Mouse (Mus musculus): Measurements from ENCODE around the gene Rpain. TPM values are rescaled to one million over a fixed set of nuclear protein-coding genes. Genes with fewer than 3 reads are reported as not detected.

Rpain gene
- polyA plus RNA-seq (2015; fragmentation: Nextera tagmentation; extraction: Ambion mirVana): 75.4 and 81.1 TPM in 2 replicates

DNA sequence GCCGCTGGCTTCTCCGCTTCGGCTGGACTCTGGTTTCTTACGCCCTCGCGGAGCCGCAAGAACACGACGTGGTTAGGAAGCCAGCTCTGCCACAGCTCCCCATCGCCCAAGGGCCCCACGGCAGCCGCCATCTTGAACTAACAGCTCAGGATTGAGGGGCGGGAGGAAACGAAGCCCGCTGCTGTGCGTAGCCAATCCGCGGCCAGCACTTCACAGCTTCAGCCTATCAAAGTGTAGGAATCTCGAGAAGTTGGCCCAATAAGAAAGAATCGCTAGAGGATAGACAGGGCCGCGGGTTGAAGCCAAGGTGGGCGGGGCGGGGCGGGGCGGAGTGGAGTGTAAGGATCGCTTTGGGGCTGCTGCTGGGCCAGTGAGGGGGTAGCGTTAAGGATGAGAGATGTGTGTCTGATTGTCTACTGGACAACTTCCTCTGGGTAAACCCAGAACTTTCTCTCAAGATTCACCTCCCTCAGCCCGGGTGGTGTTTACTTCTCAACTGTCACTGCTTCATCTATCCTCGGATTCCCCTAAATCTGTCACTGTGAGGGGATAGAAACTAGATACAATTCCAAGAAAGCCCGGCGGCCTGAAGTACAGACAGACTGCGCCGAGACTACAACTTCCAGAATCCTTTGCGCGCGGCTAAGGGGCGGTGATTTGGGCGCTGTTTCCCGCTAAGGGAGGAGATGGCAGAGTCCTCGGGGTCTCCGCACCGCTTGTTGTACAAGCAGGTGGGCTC is at the start of gene Rpain, which contains the start of gene Nup88:
Gene Rpain (plus strand): TSS at position 393 of the 739 bp plus-strand sequence.
Gene Nup88 (minus strand): TSS at position 153 of the 739 bp plus-strand sequence.
- ATAC-seq (ENCODE audit: low read depth): peak; percentile 92
- Histone ChIP-seq H3K4me1 (ENCODE audit: control insufficient read depth, low read depth, low read length) (peaks cover 25% of the 10 kb centered on the region), H3K9ac (ENCODE audit: low read depth, low read length) (peak within 1 kb of the TSS; percentile 84), H3K27ac (ENCODE audit: low read length) (peak within 1 kb of the TSS; percentile 99), H3K36me3 (ENCODE audit: control insufficient read depth, insufficient read depth) (peaks cover 47% of the 10 kb centered on the region), H3K27me3 (ENCODE audit: control insufficient read depth, insufficient read depth, low read depth, low read length) (no peaks in the 10 kb centered on the region), H3K4me2 (ENCODE audit: low read depth, low read length) (peak within 1 kb of the TSS; percentile 92), H3K9me3 (replicated peaks; ENCODE audit: control insufficient read depth, low read length) (no peaks in the 10 kb centered on the region), H3K4me3 (ENCODE audit: low read depth, low read length) (peak within 1 kb of the TSS; percentile 77)
- under 1% methylated on average over 43 of the region's 43 CpGs for WGBS (ENCODE audit: insufficient replicate concordance)

- Histone ChIP-seq H3K9ac (ENCODE audit: low read depth, low read length) (no peak overlapping the region), H3K27ac (ENCODE audit: low read length) (no peak overlapping the region), H3K4me1 (ENCODE audit: control insufficient read depth, low read depth, low read length) (no peaks in the 10 kb centered on the region), H3K9me3 (replicated peaks; ENCODE audit: control insufficient read depth, low read length) (no peaks in the 10 kb centered on the region), H3K4me3 (ENCODE audit: low read depth, low read length) (no peak overlapping the region), H3K27me3 (ENCODE audit: control insufficient read depth, insufficient read depth, low read depth, low read length) (no peaks in the 10 kb centered on the region), H3K36me3 (ENCODE audit: control insufficient read depth, insufficient read depth) (peaks cover 20% of the 10 kb centered on the region), H3K4me2 (ENCODE audit: low read depth, low read length) (no peak overlapping the region)
- 80% methylated on average over 5 of the region's 5 CpGs for WGBS (ENCODE audit: insufficient replicate concordance)
- no peak for ATAC-seq (ENCODE audit: low read depth)
Observed at GRCm38 (mm10) chr11:70931461-70931860, 38.6 kb upstream of the Rpain start.

GRCm38 (mm10) chr11:70935316-70935715 is 34.7 kb upstream of the Rpain start:
- WGBS (ENCODE audit: insufficient replicate concordance): 82% methylated on average over 7 of the region's 7 CpGs
- H3K9ac ChIP-seq (ENCODE audit: low read depth, low read length): no peak overlapping the region
- H3K4me2 ChIP-seq (ENCODE audit: low read depth, low read length): no peak overlapping the region
- H3K27ac ChIP-seq (ENCODE audit: low read length): no peak overlapping the region
- H3K4me3 ChIP-seq (ENCODE audit: low read depth, low read length): no peak overlapping the region
- no peaks in the 10 kb centered on the region for H3K4me1 ChIP-seq (ENCODE audit: control insufficient read depth, low read depth, low read length)
- ATAC-seq (ENCODE audit: low read depth): no peak
- no peaks in the 10 kb centered on the region for H3K9me3 ChIP-seq (replicated peaks; ENCODE audit: control insufficient read depth, low read length)
- peaks cover 22% of the 10 kb centered on the region for H3K36me3 ChIP-seq (ENCODE audit: control insufficient read depth, insufficient read depth)
- no peaks in the 10 kb centered on the region for H3K27me3 ChIP-seq (ENCODE audit: control insufficient read depth, insufficient read depth, low read depth, low read length)

DNA sequence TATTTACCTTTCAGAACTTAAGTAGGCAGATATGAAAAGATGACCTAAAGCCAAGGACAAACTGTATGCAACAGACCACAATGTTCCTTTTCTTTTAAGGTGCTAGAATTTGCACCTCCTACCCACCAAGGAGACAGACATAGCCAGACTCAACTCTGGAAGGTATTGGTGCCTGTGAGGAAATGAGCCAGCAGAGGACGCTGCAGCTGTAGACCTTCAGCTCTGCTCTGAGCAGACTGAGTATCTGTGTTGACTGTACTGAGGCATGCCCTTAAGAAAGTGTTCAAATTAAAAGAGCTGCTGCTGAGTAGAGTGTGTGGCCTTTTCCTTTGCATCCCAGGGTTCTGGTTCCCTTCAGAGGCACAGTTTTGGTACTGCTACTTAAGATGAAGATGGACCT is 27.4 kb upstream of the Rpain start:
- Histone ChIP-seq H3K4me1 (ENCODE audit: control insufficient read depth, low read depth, low read length) (no peaks in the 10 kb centered on the region), H3K9ac (ENCODE audit: low read depth, low read length) (no peak overlapping the region), H3K27me3 (ENCODE audit: control insufficient read depth, insufficient read depth, low read depth, low read length) (no peaks in the 10 kb centered on the region), H3K4me2 (ENCODE audit: low read depth, low read length) (no peak overlapping the region), H3K36me3 (ENCODE audit: control insufficient read depth, insufficient read depth) (peaks cover 45% of the 10 kb centered on the region), H3K9me3 (replicated peaks; ENCODE audit: control insufficient read depth, low read length) (no peaks in the 10 kb centered on the region), H3K4me3 (ENCODE audit: low read depth, low read length) (no peak overlapping the region), H3K27ac (ENCODE audit: low read length) (no peak overlapping the region)
- 78% methylated on average over 1 of the region's 1 CpGs for WGBS (ENCODE audit: insufficient replicate concordance)
- no peak for ATAC-seq (ENCODE audit: low read depth)

- Histone ChIP-seq H3K36me3 (ENCODE audit: control insufficient read depth, insufficient read depth) (peaks cover 45% of the 10 kb centered on the region), H3K27me3 (ENCODE audit: control insufficient read depth, insufficient read depth, low read depth, low read length) (no peaks in the 10 kb centered on the region), H3K9me3 (replicated peaks; ENCODE audit: control insufficient read depth, low read length) (no peaks in the 10 kb centered on the region), H3K4me1 (ENCODE audit: control insufficient read depth, low read depth, low read length) (no peaks in the 10 kb centered on the region), H3K9ac (ENCODE audit: low read depth, low read length) (no peak overlapping the region), H3K4me2 (ENCODE audit: low read depth, low read length) (no peak overlapping the region), H3K27ac (ENCODE audit: low read length) (no peak overlapping the region), H3K4me3 (ENCODE audit: low read depth, low read length) (no peak overlapping the region)
- ATAC-seq (ENCODE audit: low read depth): no peak
- WGBS (ENCODE audit: insufficient replicate concordance): 87% methylated on average over 7 of the region's 7 CpGs
Observed at GRCm38 (mm10) chr11:70943651-70944050, 26.4 kb upstream of the Rpain start.

DNA sequence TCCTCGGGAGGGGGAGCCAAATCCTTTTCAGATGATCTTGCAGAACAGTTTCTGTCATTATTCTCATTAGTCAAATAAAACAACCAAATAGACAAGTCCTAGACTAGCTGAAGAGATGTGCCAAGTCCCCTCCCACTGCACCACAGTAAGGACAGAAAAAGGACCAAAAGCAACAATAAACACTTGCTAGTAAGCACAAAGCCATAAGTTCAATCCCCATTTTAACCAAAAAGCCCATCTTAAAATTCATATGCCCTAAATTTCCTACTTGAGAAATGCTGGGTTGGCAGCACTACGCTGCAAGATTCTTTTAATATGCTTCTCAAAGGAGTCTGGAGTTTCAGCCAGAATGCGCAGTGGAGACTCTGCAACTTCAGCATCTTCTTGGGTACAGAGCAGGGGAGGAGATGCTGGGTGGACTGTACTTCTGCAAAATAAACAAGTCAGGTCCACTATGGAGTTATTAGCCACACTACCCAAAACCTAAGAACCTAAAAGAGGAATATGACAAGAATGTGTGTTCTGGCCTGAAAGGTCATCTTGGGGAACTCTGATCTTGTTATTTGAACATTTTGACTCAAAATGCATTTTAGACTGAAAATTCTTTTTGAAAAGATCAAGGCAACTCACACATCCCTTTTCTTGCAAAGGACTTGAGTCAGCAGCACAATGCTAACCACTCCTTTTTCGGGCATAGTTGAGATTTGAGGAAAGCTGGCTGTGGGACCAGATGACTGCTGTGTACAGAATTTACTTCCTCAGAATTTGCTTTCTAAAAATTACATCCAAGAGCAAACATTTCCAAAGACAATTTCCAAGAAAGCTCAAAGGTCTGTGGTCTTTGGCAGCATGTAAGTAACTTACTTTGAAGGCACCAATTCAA is 24.8 kb upstream of the Rpain start:
- Histone ChIP-seq H3K27me3 (ENCODE audit: control insufficient read depth, insufficient read depth, low read depth, low read length) (no peaks in the 10 kb centered on the region), H3K36me3 (ENCODE audit: control insufficient read depth, insufficient read depth) (peaks cover 58% of the 10 kb centered on the region), H3K27ac (ENCODE audit: low read length) (no peak overlapping the region), H3K9me3 (replicated peaks; ENCODE audit: control insufficient read depth, low read length) (no peaks in the 10 kb centered on the region), H3K4me1 (ENCODE audit: control insufficient read depth, low read depth, low read length) (no peaks in the 10 kb centered on the region), H3K4me2 (ENCODE audit: low read depth, low read length) (no peak overlapping the region), H3K9ac (ENCODE audit: low read depth, low read length) (no peak overlapping the region), H3K4me3 (ENCODE audit: low read depth, low read length) (no peak overlapping the region)
- ATAC-seq (ENCODE audit: low read depth): no peak
- 71% methylated on average over 4 of the region's 4 CpGs for WGBS (ENCODE audit: insufficient replicate concordance)

GRCm38 (mm10) chr11:70954711-70955110 is 15.3 kb upstream of the Rpain start:
- ATAC-seq (ENCODE audit: low read depth): no peak
- WGBS (ENCODE audit: insufficient replicate concordance): 85% methylated on average over 4 of the region's 4 CpGs
- H3K4me1 ChIP-seq (ENCODE audit: control insufficient read depth, low read depth, low read length): no peaks in the 10 kb centered on the region
- no peaks in the 10 kb centered on the region for H3K9me3 ChIP-seq (replicated peaks; ENCODE audit: control insufficient read depth, low read length)
- H3K9ac ChIP-seq (ENCODE audit: low read depth, low read length): no peak overlapping the region
- H3K27me3 ChIP-seq (ENCODE audit: control insufficient read depth, insufficient read depth, low read depth, low read length): no peaks in the 10 kb centered on the region
- H3K4me3 ChIP-seq (ENCODE audit: low read depth, low read length): no peak overlapping the region
- H3K27ac ChIP-seq (ENCODE audit: low read length): no peak overlapping the region
- H3K36me3 ChIP-seq (ENCODE audit: control insufficient read depth, insufficient read depth): peaks cover 57% of the 10 kb centered on the region
- no peak overlapping the region for H3K4me2 ChIP-seq (ENCODE audit: low read depth, low read length)

GRCm38 (mm10) chr11:70960786-70961554 is 9.0 kb upstream of the Rpain start:
- H3K27me3 ChIP-seq (ENCODE audit: control insufficient read depth, insufficient read depth, low read depth, low read length): no peaks in the 10 kb centered on the region
- no peaks in the 10 kb centered on the region; the same call in 1 of the 2 replicates for H3K4me1 ChIP-seq (ENCODE audit: control insufficient read depth, low read depth, low read length)
- 47% methylated on average over 5 of the region's 5 CpGs for WGBS (ENCODE audit: insufficient replicate concordance)
- no peak overlapping the region for H3K27ac ChIP-seq (ENCODE audit: low read length)
- ATAC-seq (ENCODE audit: low read depth): peak; percentile 30; the same call in 1 of the 2 replicates
- peaks cover 53% of the 10 kb centered on the region for H3K36me3 ChIP-seq (ENCODE audit: control insufficient read depth, insufficient read depth)
- H3K9ac ChIP-seq (ENCODE audit: low read depth, low read length): no peak overlapping the region
- H3K4me3 ChIP-seq (ENCODE audit: low read depth, low read length): no peak overlapping the region
- H3K9me3 ChIP-seq (replicated peaks; ENCODE audit: control insufficient read depth, low read length): no peaks in the 10 kb centered on the region
- no peak overlapping the region for H3K4me2 ChIP-seq (ENCODE audit: low read depth, low read length)
